Mouse (Mus musculus): ENCODE measurements around the gene Bag2. TPM values are rescaled to one million over a fixed set of nuclear protein-coding genes. Genes with fewer than 3 reads are reported as not detected.
A peak's percentile ranks its signal among the peaks of the same experiment; 100 is the strongest.
"Not testable (repeated sequence)": the region's sequence is repeated elsewhere in the genome, so short reads cannot be mapped to it uniquely, and the experiment has no call there.

The Bag2 gene
- polyA plus RNA-seq, 1 experiment from 2014 or later = 16.3 TPM

DNA sequence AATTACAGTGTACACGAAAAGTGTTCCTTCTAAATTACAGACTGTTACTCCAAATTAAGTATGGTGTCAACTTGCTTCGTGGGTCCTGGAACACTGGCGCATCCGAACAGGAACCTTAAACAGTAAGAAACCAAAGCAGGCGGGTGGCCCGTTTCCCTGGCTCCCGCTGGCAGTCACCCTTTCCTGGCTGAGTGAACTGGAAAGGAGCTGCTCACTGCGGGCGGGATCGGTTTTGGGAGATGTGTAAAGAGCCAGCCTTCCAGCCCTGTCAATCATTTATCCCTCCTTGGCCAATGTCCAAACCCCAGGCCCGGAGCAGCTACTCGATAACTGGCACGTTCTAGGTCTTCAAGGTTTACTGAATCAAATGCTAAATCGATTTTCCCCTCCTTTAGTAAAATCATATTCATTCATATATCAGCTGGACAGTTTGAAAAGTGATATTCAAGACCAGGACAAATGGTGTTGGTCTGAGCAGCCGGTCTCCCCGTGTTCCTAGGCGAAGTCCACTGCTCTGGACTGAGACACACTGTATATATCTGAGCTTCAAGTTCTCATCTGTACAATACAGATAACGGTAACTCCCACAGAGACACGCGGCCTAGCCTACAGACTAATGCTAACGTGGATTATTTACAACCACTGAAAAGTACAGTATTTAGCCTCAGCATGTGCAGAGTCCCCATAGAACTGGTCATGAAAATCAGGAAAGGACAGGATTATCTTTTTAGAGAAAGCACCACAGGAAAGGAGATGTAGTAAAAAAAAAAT is 2.4 kb downstream of the Bag2 start:
- Histone ChIP-seq H3K27me3 (replicated peaks; ENCODE audit: insufficient read depth, low read length) (no peaks in the 10 kb centered on the region), H3K4me1 (ENCODE audit: insufficient read depth, low read depth, low read length) (peaks cover 8% of the 10 kb centered on the region; the same call in 1 of the 2 replicates), H3K27ac (ENCODE audit: low read length) (no peak overlapping the region), H3K4me2 (replicated peaks; ENCODE audit: low read depth, low read length) (no peak overlapping the region), H3K36me3 (ENCODE audit: insufficient read depth, low read length) (no peaks in the 10 kb centered on the region), H3K9ac (replicated peaks; ENCODE audit: low read depth) (no peak overlapping the region), H3K4me3 (ENCODE audit: low read depth, low read length) (no peak overlapping the region), H3K9me3 (ENCODE audit: low read length) (no peaks in the 10 kb centered on the region)
- 71% methylated on average over 21 of the region's 21 CpGs for WGBS
- no peak for DNase-seq (ENCODE audit: low spot score)
- ATAC-seq = no peak
- no peak for TF ChIP-seq EP300 (IDR thresholded peaks at IDR 0.05)
- no peak for TF ChIP-seq CTCF (IDR thresholded peaks at IDR 0.05)

DNA sequence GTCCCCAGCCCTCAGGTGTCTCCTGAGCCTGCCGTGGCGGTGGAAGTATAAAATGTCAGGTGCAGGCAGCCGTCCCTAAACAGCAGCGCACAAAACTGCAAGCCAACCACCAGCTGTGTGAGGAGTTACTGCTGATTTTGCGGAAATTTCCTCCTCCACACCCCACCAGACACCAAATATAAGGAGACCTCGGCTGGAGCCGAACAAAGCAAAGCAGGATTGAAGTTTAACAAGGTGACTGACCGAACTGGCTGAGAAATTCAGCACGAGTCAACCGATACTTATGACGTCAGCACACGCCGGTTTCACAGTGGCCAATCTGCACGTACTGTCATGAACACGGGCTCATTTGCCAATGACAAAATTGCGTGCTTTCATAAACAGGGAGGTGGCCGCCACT is 3.5 kb downstream of the Bag2 start:
- DNase-seq (ENCODE audit: low spot score) (no peak), ATAC-seq (no peak)
- no peak for TF ChIP-seq CTCF (IDR thresholded peaks at IDR 0.05)
- TF ChIP-seq EP300 (IDR thresholded peaks at IDR 0.05) = no peak
- 0 out of 2 replicates have a peak overlapping the region, but pooled peaks have one; percentile 5 for H3K27ac ChIP-seq (ENCODE audit: low read length)
- H3K9me3 ChIP-seq (ENCODE audit: low read length) = no peaks in the 10 kb centered on the region
- H3K4me2 ChIP-seq (replicated peaks; ENCODE audit: low read depth, low read length) = 0 out of 2 replicates have a peak overlapping the region, but pooled peaks have one; percentile 5
- peaks cover 8% of the 10 kb centered on the region; the same call in 1 of the 2 replicates for H3K4me1 ChIP-seq (ENCODE audit: insufficient read depth, low read depth, low read length)
- H3K27me3 ChIP-seq (replicated peaks; ENCODE audit: insufficient read depth, low read length) = no peaks in the 10 kb centered on the region
- H3K4me3 ChIP-seq (ENCODE audit: low read depth, low read length) = no peak overlapping the region
- whole genome bisulfite sequencing = 87% methylated on average over 17 of the region's 17 CpGs
- H3K9ac ChIP-seq (replicated peaks; ENCODE audit: low read depth) = no peak overlapping the region
- no peaks in the 10 kb centered on the region for H3K36me3 ChIP-seq (ENCODE audit: insufficient read depth, low read length)

DNA sequence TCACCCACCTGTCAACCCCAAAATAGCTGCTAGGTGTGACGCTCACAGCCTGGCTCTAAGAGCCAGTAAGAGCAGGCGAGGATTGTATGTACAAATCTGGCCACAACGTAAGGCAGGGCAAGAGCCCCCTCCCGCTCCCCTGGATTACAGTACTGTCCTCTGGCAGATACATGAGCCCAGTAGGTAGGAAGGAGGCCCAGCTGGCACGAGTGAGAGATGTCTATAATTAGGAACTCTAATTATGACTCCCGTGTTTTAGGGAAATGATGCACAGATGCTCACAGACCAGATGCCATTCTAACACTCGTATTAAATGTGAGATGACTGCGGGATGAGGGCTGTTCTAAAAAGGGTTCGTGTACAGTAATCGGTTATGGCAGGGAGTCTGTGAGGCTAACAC is 6.3 kb downstream of the Bag2 start:
- Histone ChIP-seq H3K36me3 (ENCODE audit: insufficient read depth, low read length) (no peaks in the 10 kb centered on the region), H3K4me2 (replicated peaks; ENCODE audit: low read depth, low read length) (no peak overlapping the region), H3K4me1 (ENCODE audit: insufficient read depth, low read depth, low read length) (peaks cover 5% of the 10 kb centered on the region; the same call in 1 of the 2 replicates), H3K9ac (replicated peaks; ENCODE audit: low read depth) (no peak overlapping the region), H3K9me3 (ENCODE audit: low read length) (no peaks in the 10 kb centered on the region), H3K4me3 (ENCODE audit: low read depth, low read length) (no peak overlapping the region), H3K27me3 (replicated peaks; ENCODE audit: insufficient read depth, low read length) (no peaks in the 10 kb centered on the region), H3K27ac (ENCODE audit: low read length) (no peak overlapping the region)
- DNase-seq (ENCODE audit: low spot score) = no peak
- no peak for ATAC-seq
- TF ChIP-seq EP300 (IDR thresholded peaks at IDR 0.05) (no peak), CTCF (IDR thresholded peaks at IDR 0.05) (no peak)
- 88% methylated on average over 10 of the region's 10 CpGs for WGBS

DNA sequence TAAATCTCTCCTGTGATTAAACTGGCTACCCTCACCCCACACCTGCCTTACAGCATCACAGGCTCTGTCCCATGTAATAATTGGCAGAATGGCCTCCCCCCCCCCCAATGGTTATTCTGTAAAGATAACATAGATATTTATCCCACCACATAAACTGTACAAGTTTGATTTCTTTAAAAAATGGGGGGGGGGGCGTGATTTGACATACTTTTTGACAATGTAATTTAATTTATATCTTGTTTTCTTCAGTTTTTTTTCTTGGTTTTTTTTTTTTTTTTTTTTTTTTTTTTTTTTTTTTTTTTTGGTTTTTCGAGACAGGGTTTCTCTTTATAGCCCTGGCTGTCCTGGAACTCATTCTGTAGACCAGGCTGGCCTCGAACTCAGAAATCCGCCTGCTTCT is 7.9 kb downstream of the Bag2 start:
- H3K4me3 ChIP-seq (ENCODE audit: low read depth, low read length); H3K9me3 ChIP-seq (ENCODE audit: low read length); H3K27me3 ChIP-seq (replicated peaks; ENCODE audit: insufficient read depth, low read length); H3K27ac ChIP-seq (ENCODE audit: low read length); H3K4me2 ChIP-seq (replicated peaks; ENCODE audit: low read depth, low read length); DNase-seq (ENCODE audit: low spot score); H3K36me3 ChIP-seq (ENCODE audit: insufficient read depth, low read length); H3K9ac ChIP-seq (replicated peaks; ENCODE audit: low read depth); ATAC-seq; H3K4me1 ChIP-seq (ENCODE audit: insufficient read depth, low read depth, low read length): not testable (repeated sequence)
- 86% methylated on average over 3 of the region's 4 CpGs for whole genome bisulfite sequencing

DNA sequence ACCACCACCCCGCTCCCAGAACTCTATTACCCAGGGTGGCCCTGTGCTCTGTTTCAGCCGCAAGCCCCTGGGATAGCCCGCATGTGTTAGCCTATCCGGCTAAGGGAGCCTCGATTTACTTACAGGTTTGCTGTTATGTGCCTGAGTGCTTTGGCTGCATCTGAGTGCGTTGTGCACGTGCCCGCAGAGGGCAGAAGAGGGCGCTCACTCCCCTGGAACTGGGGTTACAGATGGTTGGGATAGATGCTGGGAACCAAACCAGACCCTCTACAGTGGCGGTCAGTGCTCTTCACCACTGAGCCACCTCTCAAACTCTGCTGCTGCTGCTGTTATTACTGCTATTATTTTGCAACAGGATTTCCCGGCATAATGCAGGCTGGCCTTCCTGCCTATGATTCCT is 8.5 kb downstream of the Bag2 start:
- Histone ChIP-seq H3K27ac (ENCODE audit: low read length) (no peak overlapping the region), H3K27me3 (replicated peaks; ENCODE audit: insufficient read depth, low read length) (no peaks in the 10 kb centered on the region), H3K4me2 (replicated peaks; ENCODE audit: low read depth, low read length) (no peak overlapping the region), H3K4me3 (ENCODE audit: low read depth, low read length) (no peak overlapping the region), H3K9ac (replicated peaks; ENCODE audit: low read depth) (no peak overlapping the region), H3K4me1 (ENCODE audit: insufficient read depth, low read depth, low read length) (no peaks in the 10 kb centered on the region), H3K36me3 (ENCODE audit: insufficient read depth, low read length) (no peaks in the 10 kb centered on the region), H3K9me3 (ENCODE audit: low read length) (no peaks in the 10 kb centered on the region)
- ATAC-seq (no peak), DNase-seq (ENCODE audit: low spot score) (no peak)
- TF ChIP-seq EP300 (IDR thresholded peaks at IDR 0.05) (no peak), CTCF (IDR thresholded peaks at IDR 0.05) (no peak)
- WGBS = 98% methylated on average over 11 of the region's 11 CpGs

DNA sequence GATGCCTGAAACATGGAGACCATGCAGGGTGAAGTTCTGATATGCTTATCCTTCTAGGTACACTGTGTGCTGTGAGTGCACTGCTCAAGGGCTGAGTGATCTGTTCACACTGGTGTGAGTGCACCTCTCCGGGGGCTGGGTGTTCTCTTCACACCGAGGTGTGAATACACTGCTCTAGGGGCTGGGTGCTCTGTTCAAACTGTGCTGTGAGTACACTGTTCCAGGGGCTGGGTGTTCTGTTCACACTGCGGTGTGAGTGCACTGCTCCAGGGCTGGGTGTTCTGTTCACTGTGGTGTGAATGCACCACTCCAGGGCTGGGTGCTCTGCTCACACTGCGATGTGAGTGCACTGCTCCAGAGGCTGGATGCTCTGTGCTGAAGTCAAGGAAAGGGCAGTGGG is 11.7 kb downstream of the Bag2 start:
- H3K36me3 ChIP-seq (ENCODE audit: insufficient read depth, low read length) = no peaks in the 10 kb centered on the region
- no peak overlapping the region for H3K27ac ChIP-seq (ENCODE audit: low read length)
- no peak overlapping the region for H3K9ac ChIP-seq (replicated peaks; ENCODE audit: low read depth)
- no peaks in the 10 kb centered on the region for H3K27me3 ChIP-seq (replicated peaks; ENCODE audit: insufficient read depth, low read length)
- no peaks in the 10 kb centered on the region for H3K4me1 ChIP-seq (ENCODE audit: insufficient read depth, low read depth, low read length)
- ATAC-seq (no peak), DNase-seq (ENCODE audit: low spot score) (no peak)
- TF ChIP-seq EP300 (IDR thresholded peaks at IDR 0.05) = no peak
- no peak for TF ChIP-seq CTCF (IDR thresholded peaks at IDR 0.05)
- WGBS = 87% methylated on average over 4 of the region's 4 CpGs
- no peak overlapping the region for H3K4me2 ChIP-seq (replicated peaks; ENCODE audit: low read depth, low read length)
- H3K9me3 ChIP-seq (ENCODE audit: low read length) = no peaks in the 10 kb centered on the region
- no peak overlapping the region for H3K4me3 ChIP-seq (ENCODE audit: low read depth, low read length)

DNA sequence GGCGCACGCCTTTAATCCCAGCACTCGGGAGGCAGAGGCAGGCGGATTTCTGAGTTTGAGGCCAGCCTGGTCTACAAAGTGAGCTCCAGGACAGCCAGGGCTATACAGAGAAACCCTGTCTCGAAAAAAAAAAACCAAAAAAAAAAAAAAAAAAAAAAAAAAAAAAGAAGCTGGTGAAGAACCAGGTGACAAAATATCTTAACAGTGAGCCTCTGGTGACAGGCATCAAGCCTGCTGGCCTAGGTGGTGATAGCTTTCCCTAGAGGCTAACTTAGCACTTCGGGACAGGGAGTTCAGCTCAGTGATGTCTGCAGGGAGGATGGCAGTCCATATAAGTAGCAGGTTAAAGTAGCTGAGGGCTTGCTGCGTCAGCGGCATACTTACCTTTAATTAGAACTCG is 12.8 kb downstream of the Bag2 start:
- H3K27ac ChIP-seq (ENCODE audit: low read length); H3K4me1 ChIP-seq (ENCODE audit: insufficient read depth, low read depth, low read length); H3K36me3 ChIP-seq (ENCODE audit: insufficient read depth, low read length); DNase-seq (ENCODE audit: low spot score); H3K9ac ChIP-seq (replicated peaks; ENCODE audit: low read depth); H3K9me3 ChIP-seq (ENCODE audit: low read length); H3K4me3 ChIP-seq (ENCODE audit: low read depth, low read length); H3K4me2 ChIP-seq (replicated peaks; ENCODE audit: low read depth, low read length); ATAC-seq; H3K27me3 ChIP-seq (replicated peaks; ENCODE audit: insufficient read depth, low read length): not testable (repeated sequence)
- WGBS = 95% methylated on average over 8 of the region's 9 CpGs
